ENCODE assay signal across 8 mouse cellular contexts in the genomic region with DNA sequence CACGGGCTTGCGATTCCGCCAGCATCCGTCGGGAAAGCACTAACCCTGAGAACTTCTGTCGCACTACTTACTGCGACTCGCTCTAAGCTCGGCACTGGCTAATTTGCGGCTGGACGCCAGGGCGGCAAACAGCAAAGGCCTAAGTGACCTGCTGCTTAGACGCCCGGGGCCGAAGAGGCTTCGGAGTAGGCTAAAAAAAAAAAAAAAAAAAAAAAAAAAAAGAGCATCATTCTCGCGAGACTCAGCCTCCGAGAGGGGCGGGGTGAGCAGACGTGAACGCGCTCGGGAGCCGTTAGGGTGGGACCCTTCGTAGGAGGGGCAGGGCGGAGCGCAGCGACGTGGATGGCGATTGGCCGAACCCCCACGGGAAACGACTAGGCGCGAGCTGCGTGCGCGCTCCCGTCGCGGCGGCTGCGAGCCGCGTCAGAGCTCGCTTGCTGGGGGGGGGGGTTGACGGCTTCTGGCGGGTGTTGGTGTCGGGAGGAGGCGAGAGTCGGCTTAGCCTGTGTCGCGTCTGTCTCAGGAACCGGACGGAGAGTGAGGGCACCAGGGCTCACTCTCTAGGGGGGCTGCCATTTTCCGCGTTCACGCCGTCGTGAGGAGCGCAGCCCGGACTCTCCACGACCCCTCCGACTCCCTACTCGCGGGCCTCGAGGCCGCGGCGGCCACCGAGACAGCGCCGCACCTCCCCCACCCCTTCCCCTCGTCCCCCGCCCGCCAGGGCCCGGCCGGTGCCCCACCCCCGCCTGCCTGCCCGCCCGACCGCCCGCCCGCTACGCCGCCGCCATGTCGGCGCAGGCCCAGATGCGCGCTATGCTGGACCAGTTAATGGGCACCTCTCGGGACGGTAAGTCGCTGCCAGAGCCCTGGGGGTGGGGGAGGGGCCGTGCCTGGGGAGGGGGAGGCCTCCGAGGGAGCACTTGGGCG. TPM values are rescaled to one million over a fixed set of nuclear protein-coding genes. Genes with fewer than 3 reads are reported as not detected.
DNase-seq lines count a peak whose midpoint lies in the region; ATAC-seq and TF ChIP-seq lines count a peak whose summit lies in the region.

A gene (plus strand): TSS at position 273 of the 927 bp plus-strand sequence.

- H3K27me3 ChIP-seq in hindbrain, postnatal 0 days (ENCODE audit: insufficient read depth, low read length) = no peaks in the 10 kb centered on the region

- TF ChIP-seq CTCF in gastrocnemius, adult 2 months (IDR thresholded peaks at IDR 0.05) = no peak
- peak; percentile 8; the same call in 1 of the 2 replicates for TF ChIP-seq CTCF in hindbrain, postnatal 0 days (IDR thresholded peaks at IDR 0.05; ENCODE audit: low read depth)
- TF ChIP-seq CTCF in left cerebral cortex, adult 2 months (IDR thresholded peaks at IDR 0.05) = no peak

- H3K4me2 ChIP-seq in hindbrain, postnatal 0 days (ENCODE audit: low read depth, low read length) = peak within 1 kb of the TSS; percentile 62

- no peaks in the 10 kb centered on the region for H3K36me3 ChIP-seq in hindbrain, postnatal 0 days (ENCODE audit: insufficient read depth, low read length)

- DNase-seq in ZHBTc4 (ENCODE audit: low read depth, low spot score) = peak; percentile 99
- DNase-seq in gastrocnemius, adult 2 months = peak; percentile 99
- peak; percentile 100 for DNase-seq in hindbrain, postnatal 0 days (ENCODE audit: low spot score)
- peak; percentile 92 to 96 for DNase-seq in left cerebral cortex, adult 2 months (ENCODE audit: extremely low spot score in 1 of 2, low spot score in 2 of 2)
- peak; percentile 91 to 92 for DNase-seq in right cerebral cortex, adult 2 months (ENCODE audit: low spot score in 2 of 2)
- DNase-seq in urinary bladder, postnatal 14 days (ENCODE audit: low spot score) = peak; percentile 97

- peak within 1 kb of the TSS; percentile 87 for H3K9ac ChIP-seq in hindbrain, postnatal 0 days (replicated peaks; ENCODE audit: low read length)

- peak within 1 kb of the TSS; percentile 100 for H3K27ac ChIP-seq in gastrocnemius, adult 2 months
- H3K27ac ChIP-seq in hindbrain, postnatal 0 days = peak within 1 kb of the TSS; percentile 99
- peak within 1 kb of the TSS; percentile 99 for H3K27ac ChIP-seq in left cerebral cortex, adult 2 months

- peak within 1 kb of the TSS; percentile 82 for H3K4me3 ChIP-seq in gastrocnemius, adult 2 months
- H3K4me3 ChIP-seq in hindbrain, postnatal 0 days (ENCODE audit: low read length) = peak within 1 kb of the TSS; percentile 74
- peak within 1 kb of the TSS; percentile 94 for H3K4me3 ChIP-seq in left cerebral cortex, adult 2 months

- H3K4me1 ChIP-seq in hindbrain, postnatal 0 days (ENCODE audit: insufficient read depth, low read length) = no peaks in the 10 kb centered on the region; the same call in 1 of the 2 replicates

- H3K9me3 ChIP-seq in hindbrain, postnatal 0 days (ENCODE audit: low read length) = no peaks in the 10 kb centered on the region

- WGBS in hindbrain, postnatal 0 days = 1% methylated on average over 78 of the region's 98 CpGs

- peak; percentile 78 for ATAC-seq in common myeloid progenitor, adult 5-6 weeks (replicated peaks; ENCODE audit: low read depth, poor library complexity, severe bottlenecking)
- ATAC-seq in hindbrain, postnatal 0 days = peak; percentile 91
- peak; percentile 85 for ATAC-seq in megakaryocyte, adult 5-6 weeks (ENCODE audit: poor library complexity, severe bottlenecking)

- intact Hi-C loops in gastrocnemius, adult 2 months (cut with DNase I) = no loop called here
- intact Hi-C loops in left cerebral cortex, adult 2 months (cut with DNase I) = loop anchor here (1.0 kb wide), 1 partner anchor 17 kb away; no protein-coding TSS in a partner anchor

RNA-seq across cellular contexts. Expression of the gene that starts here (rescaled TPM):
- total RNA-seq in common myeloid progenitor, adult 5-6 weeks (2017) = 284 and 303 TPM in 2 replicates
- total RNA-seq in gastrocnemius, adult 2 months (2021) = 100 to 1,000 TPM; 128 to 134 TPM
- 45.0 and 54.3 TPM in 2 replicates for total RNA-seq in hindbrain, postnatal 0 days (2014; rRNA removed)
- 36.7 and 44.4 TPM in 2 replicates for polyA plus RNA-seq in hindbrain, postnatal 0 days (2015; fragmentation: Nextera tagmentation; extraction: Ambion mirVana)
- total RNA-seq in left cerebral cortex, adult 2 months (2021) = 100 to 1,000 TPM; 180 to 183 TPM
- 143 and 149 TPM in 2 replicates for total RNA-seq in megakaryocyte, adult 5-6 weeks (2015)
- 159 and 180 TPM in 2 replicates for total RNA-seq in megakaryocyte, adult 5-6 weeks (2017)

Comparison
In these comparisons a context has a peak if more than half of its experiments do, and no peak if none do; other contexts are left out.
1. Peak in every context shown above with its lines: DNase-seq, ATAC-seq, H3K4me3 ChIP-seq and H3K27ac ChIP-seq.